Mouse (Mus musculus) frontal cortex, postnatal 25 days (tissue): ENCODE measurements around the gene Parg.
"Not testable (repeated sequence)": the region's sequence is repeated elsewhere in the genome, so short reads cannot be mapped to it uniquely, and the experiment has no call there.

Experiments used
- DNase-seq, 2 experiments: peaks; one replicate each; pipeline ENCODE4 v3.0.0; 2022; ENCODE audit warnings: low spot score in 2 of 2

Parg gene

DNA sequence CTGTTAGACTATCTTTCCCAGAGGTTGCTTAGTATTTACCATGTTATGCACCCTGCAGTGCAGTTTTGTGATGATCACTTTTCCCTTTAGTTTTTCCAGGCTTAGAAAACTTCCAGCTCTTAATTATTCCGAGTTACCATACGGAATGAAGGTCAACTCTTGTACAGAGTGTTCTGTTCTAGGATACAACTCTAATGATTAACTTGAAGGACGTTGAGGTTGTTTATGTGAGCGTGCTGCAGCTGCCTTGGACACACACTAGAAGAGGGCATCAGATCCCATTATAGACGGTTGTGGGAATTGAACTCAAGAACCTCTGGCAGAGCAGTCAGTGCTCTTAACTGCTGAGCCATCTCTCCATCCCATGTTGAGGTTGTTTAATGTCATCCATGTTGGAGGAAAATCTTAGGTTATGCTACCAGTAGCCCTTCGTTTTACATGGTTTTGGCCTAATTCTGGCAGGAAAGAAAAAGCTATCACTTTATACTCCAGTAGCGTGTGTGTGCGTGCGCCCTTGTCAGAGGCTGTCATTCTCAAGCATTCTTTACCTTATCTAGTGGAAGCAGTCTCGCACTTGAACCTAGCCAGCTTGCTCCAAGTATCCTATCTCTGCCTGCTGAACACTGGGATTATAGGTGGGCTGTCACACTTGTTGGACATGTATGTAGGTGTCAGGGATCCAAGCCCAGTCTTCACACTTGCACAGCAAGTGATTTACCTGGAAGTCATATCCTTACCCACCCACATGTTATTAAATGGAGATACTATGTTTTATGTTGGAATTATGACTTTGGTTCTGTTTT is 22.2 kb upstream of the Parg start:
- no peak for DNase-seq

DNA sequence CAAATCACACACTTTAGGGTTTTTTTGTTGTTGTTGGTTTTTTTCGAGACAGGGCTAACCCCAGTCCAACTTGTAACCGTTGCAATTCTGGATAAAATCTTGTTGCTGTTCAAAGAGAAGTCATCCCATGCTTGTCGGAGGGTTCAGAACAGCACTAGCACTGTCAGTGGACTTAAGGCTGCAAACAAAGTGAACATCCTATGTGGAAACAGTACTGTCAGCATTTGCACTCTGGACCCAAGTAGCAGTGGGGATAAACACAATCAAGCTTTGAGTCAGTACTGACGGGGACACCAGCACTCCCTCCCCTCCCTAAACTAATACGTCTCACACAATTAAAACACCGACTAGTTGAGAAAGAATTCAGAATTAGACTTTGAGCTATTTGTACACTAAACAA is 20.9 kb upstream of the Parg start:
- no peak for DNase-seq

DNA sequence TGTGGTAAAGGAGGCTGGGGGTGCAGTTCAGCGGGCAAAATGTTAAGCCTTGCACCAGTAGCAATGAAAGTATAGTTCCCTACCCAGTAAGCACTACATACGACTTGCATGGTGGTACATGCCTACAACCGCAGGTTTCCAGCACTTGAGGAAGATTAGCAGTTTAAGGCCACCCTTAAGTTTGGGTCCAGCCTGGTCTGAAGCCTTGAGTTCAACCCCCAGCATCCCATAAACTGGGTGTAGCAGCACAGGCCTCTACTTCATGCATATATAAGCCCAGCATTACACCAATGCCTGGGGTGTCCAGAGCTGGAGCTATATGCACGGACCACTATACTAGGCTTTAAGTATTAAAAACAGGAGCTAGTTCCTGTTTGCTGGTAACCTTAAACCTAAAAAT is 17.9 kb upstream of the Parg start:
- no peak for DNase-seq

- DNase-seq: no peak
Observed at GRCm38 (mm10) chr14:32190627-32191391, 10.9 kb upstream of the Parg start.

DNA sequence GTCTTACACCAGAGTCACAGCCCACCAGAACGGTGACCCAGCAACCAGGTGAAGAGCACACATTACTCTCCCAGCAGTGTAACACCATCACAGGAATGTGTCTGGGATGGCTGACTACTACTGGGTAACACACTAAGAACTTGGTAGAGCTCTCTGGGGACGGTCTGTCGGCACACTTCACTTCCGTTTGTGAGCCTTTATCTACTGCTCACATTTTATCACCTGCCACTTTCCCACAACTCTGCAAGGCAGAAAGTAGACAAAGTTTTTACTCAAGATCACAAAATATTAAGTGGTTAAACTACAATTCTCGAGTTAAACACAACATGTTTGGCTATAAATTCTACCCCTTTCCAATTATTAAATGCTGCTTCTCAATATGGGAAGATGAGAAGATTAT is 9.8 kb upstream of the Parg start:
- no peak for DNase-seq

DNA sequence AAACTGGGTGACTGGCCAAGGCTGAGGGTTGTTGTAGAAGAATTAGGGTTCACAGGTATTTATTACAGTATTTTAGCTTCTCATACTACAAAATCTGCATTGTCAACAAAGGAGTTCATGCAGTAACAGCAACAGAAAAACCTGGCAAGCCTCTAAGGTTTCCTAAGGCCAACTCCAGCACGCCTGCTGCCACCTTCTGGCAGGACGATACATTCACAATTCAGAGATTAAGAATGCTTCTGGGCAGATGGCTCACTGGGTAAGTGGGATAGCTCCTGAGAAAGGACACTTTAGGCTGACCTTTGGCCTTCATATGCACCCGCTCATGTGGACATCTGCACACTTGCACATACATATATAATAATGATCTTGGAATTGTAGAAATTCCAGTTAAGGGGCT is 9.3 kb upstream of the Parg start:
- no peak for DNase-seq

- DNase-seq: not testable (repeated sequence)
Observed at GRCm38 (mm10) chr14:32193557-32193956, 8.2 kb upstream of the Parg start.

GRCm38 (mm10) chr14:32201354-32201753 is 395 bp upstream of the Parg start:
- no peak for DNase-seq

DNA sequence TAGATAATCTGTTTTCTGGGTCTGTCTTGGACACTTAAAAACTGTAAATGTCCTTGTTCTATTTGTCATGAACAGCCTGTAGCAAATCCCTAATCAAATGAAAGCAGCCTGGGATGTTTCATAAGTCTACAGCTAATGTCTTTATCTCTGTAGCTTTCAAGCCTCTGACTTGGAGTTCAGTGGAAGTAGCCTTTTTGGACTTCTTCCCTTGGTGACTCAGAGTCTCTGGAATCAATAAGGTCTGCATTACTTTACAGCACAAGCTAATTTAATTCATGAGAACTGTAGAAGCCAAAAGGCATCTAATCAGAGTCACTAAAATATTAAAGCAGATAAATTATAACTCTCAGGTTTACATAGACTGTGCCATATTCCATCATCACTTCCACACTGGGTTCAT is 24.9 kb downstream of the Parg start:
- DNase-seq: no peak

- peak; percentile 44 to 61 for DNase-seq
Observed at GRCm38 (mm10) chr14:32228996-32229395, 27.2 kb downstream of the Parg start.

DNA sequence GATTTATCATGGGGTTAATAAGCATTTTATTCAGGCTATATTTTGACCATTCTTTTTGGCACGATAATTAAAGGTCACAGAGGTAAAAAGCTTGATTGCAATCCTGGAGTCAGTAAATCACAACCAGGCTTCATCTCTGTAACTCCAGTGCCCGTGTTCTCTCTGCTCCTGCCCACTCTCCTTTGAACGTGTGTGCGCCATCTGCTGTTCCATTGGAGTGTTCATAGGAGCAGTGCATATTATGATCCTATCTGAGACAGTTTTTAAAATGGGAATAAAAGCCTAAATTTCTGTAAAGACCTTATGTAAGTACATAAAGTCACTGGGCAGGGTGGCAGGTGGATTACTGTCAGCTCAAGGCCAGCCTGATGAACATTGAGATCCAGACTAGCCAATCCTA is 40.7 kb downstream of the Parg start:
- DNase-seq: no peak

- no peak for DNase-seq
Observed at GRCm38 (mm10) chr14:32246019-32246418, 44.3 kb downstream of the Parg start.

DNA sequence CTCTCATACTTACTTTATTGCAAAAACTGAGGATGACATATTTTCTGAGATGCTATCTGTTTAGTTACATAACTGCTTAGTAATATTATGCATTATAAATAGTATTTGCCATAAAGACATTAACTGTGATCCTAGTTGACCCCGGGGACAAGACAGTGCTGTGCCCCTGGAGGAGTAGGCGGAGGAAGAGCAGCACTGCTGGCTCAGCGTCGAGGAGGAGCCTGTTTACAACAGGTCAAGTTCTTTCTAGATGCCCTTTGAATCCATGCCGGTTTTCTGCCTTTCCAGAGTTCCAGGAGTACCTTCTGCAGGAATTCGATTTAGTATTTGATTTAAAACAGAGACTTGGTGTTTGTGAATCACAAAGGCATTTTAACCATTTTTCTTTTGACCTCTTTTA is 47.9 kb downstream of the Parg start:
- DNase-seq: no peak

GRCm38 (mm10) chr14:32260830-32261229 is 59.1 kb downstream of the Parg start:
- DNase-seq: no peak

DNA sequence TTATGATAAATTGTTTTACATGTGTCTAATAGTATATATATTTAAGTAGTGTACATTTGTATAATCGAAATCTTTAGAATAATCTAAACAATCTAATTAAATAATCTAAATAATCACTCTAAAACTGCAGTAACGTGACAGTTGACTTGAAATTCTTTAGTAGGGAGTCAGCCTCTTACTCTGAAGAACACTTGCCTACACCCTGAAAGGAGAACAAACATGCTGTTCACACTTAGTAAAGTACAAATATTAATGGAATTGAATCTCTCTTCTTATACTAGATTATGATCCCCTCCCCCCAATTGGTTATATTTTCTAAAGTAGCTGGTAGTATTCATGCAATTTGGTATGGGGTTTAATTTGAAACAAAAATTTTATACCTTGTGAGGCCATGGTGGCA is 60.0 kb downstream of the Parg start:
- DNase-seq: no peak

DNA sequence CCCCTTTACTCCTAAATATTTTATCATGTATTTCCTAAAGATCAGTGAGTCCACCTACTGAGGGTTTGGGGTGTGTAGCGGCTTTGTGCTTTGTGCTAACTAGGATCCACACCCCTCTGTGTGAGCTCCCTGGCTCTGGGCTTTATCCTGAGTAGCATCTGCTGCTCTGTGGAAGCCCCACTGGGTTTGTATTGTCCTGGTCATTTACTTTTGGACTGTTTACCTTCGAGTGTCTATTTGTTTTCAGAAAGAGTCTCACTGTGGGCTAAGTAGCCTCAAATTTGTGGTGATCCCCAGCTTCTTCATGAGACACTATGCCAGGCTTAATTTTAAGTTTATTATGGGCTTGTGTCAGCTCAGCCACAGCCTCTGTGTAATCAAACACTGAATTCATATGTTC is 67.2 kb downstream of the Parg start:
- DNase-seq: no peak

GRCm38 (mm10) chr14:32269589-32269988 is 67.8 kb downstream of the Parg start:
- no peak for DNase-seq

DNA sequence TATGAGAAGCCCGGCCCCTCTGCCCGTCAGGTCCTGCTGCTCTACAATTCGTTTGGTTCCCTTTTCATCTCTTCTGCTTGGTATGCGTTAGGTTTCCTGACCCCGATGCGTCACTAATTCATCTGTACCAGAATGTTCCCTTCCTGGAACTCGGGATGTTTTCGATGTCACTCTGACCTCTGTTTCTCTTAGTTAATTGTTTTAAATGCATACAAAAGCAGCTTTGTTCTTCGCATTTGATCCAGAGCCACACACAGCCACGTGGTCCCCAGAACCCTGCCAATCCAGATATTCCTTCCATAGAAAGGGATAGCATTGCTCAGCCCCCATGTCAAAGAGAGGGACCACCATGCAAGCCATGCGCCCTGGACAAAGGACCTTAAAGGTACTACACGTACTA is 99.9 kb downstream of the Parg start:
- no peak for DNase-seq

- DNase-seq: no peak
Observed at GRCm38 (mm10) chr14:32302423-32302822, 100.7 kb downstream of the Parg start.

DNA sequence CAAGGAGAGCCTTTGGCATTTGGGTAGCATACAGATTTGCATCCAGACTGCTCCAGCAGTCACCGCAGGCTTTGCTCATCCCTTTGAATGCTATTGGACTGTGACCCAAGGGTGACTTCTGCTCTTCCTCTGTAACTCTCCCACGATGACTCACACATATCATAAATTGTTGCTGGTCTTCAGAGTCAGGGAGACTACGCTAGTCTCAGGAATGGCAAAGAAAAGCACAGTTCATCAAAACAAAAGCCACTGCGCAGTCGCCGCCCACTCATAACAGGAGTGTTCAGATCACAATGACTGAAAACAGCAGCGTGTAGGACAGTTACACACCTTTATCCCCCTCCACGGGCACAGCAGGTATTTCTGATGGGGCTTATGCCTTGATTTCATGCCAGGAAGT is 103.2 kb downstream of the Parg start:
- no peak for DNase-seq

- peak; percentile 49 to 58 for DNase-seq
Observed at GRCm38 (mm10) chr14:32309876-32310275, 108.1 kb downstream of the Parg start.

DNA sequence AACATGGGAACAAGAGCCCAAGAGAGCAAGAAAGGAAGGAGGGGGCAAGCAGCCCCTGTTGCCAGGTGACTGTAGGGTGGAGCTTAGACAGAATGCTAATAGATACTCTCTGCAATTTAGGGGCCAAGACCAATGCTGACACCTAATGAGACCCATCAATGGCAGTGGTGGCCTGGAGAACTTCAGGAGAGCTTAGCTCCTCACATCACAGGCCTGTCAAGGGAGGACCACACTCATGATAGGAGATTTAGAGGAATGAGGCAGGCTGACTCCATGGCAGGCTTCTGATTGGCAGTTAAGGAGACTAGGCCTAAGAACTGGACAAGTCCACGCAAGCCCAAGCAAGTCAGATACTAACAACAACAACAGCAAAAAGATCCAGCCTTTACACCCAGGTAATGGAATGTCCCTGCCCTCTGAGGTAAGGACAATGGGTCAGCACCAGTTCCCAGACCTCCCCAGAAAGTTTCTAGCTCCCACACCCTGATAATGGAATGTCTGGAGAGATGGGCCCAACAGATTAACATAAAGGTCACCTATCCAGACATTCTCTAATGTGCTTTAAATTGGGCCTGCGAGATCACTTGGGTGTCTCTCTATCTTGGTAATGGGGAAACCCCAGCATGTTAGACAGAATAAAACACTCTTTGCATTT is 109.8 kb downstream of the Parg start:
- no peak for DNase-seq

DNA sequence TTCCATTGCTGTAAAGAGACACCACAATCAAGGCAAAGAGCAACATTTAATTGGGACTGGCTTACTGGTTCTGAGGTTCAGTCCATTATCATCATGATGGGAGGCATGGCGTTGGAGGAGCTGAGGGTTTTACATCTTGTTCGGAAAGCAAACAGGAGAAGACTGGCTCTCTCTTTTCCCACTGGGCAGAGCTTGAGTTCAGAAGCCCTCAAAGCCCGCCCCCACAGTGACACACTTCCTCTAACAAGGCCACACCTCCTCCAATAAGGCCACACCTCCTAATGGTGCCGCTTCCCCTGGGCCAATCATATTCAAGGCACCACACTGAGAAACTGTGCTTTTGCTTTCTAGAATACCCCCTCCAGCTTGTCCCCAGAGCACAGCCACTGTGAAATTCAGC is 116.1 kb downstream of the Parg start:
- DNase-seq: no peak
